Mouse (Mus musculus) limb, embryonic 13.5 days (tissue): Measurements from ENCODE around the gene Slc7a10. TPM values are rescaled to one million over a fixed set of nuclear protein-coding genes. Genes with fewer than 3 reads are reported as not detected.

Experiments
- ATAC-seq: fragments of 200-750 bp; cut with Nextera tagmentation; 2 replicates; pipeline ENCODE4 v1.8.0; 2017; ENCODE audit warnings: low read depth, moderate number of reproducible peaks, moderate TSS enrichment; ENCODE audit not compliant: low FRiP score
- H3K27ac ChIP-seq: fragments of 300-500 bp; sonication (generic); 2 replicates; pipeline ENCODE4 v1.5.1; 2015; ENCODE audit warnings: inconsistent platforms, mild to moderate bottlenecking, moderate library complexity
- H3K27me3 ChIP-seq: fragments of 300-500 bp; sonication (generic); 2 replicates; pipeline ENCODE4 v1.6.1; 2015; ENCODE audit warnings: mild to moderate bottlenecking, inconsistent platforms
- H3K36me3 ChIP-seq: fragments of 300-500 bp; sonication (generic); 2 replicates; pipeline ENCODE4 v1.6.1; 2015; ENCODE audit warnings: inconsistent platforms, mild to moderate bottlenecking, moderate library complexity
- H3K4me1 ChIP-seq: fragments of 300-500 bp; sonication (generic); 2 replicates; pipeline ENCODE4 v1.6.1; 2015; ENCODE audit warnings: inconsistent platforms
- H3K4me2 ChIP-seq: fragments of 300-500 bp; sonication (generic); replicated peaks from 2 replicates; pipeline ENCODE4 v1.6.1; 2015; ENCODE audit warnings: inconsistent platforms, mild to moderate bottlenecking, moderate library complexity
- H3K4me3 ChIP-seq: fragments of 300-500 bp; sonication (generic); 2 replicates; pipeline ENCODE4 v1.5.1; 2015; ENCODE audit warnings: moderate library complexity, mild to moderate bottlenecking, inconsistent platforms
- H3K9ac ChIP-seq: fragments of 300-500 bp; sonication (generic); 2 replicates; pipeline ENCODE4 v1.6.1; 2015; ENCODE audit warnings: mild to moderate bottlenecking, inconsistent platforms
- H3K9me3 ChIP-seq: fragments of 300-500 bp; sonication (generic); 2 replicates; pipeline ENCODE4 v1.6.1; 2016; ENCODE audit warnings: inconsistent platforms
- WGBS: fragments of 180-500 bp; shearing (Covaris S2); methylation state at CpG from one replicate; pipeline ENCODE4 v1.1.7; 2015; 5-methylcytosine and 5-hydroxymethylcytosine counted together
- polyA plus RNA-seq: library from polyadenylated mRNA; unstranded; fragments of >200 nt; fragmentation: Nextera tagmentation; extraction: Ambion mirVana; gene quantifications from 2 replicates; pipeline ENCODE4 v1.2.1, GENCODE M21; 2015

Gene Slc7a10
- polyA plus RNA-seq, 1 experiment from 2014 or later: 2.0 TPM

- Histone ChIP-seq H3K9me3 (no peaks in the 10 kb centered on the region), H3K27ac (no peak overlapping the region), H3K27me3 (peaks cover 11% of the 10 kb centered on the region; the same call in 1 of the 2 replicates), H3K4me2 (no peak overlapping the region), H3K36me3 (no peaks in the 10 kb centered on the region), H3K9ac (no peak overlapping the region), H3K4me3 (no peak overlapping the region), H3K4me1 (peaks cover 7% of the 10 kb centered on the region; the same call in 1 of the 2 replicates)
- 67% methylated on average over 16 of the region's 16 CpGs for WGBS
- no peak for ATAC-seq
These were observed 29.4 kb upstream of the Slc7a10 start for GRCm38 (mm10) chr7:35156561-35157477.

GRCm38 (mm10) chr7:35157512-35157911, 28.7 kb upstream of the Slc7a10 start:
- H3K4me1 ChIP-seq: peaks cover 1% of the 10 kb centered on the region; the same call in 1 of the 2 replicates
- ATAC-seq: no peak
- WGBS: 68% methylated on average over 2 of the region's 3 CpGs
- H3K27ac ChIP-seq: no peak overlapping the region
- H3K4me2 ChIP-seq: no peak overlapping the region
- no peaks in the 10 kb centered on the region for H3K9me3 ChIP-seq
- H3K9ac ChIP-seq: no peak overlapping the region
- H3K4me3 ChIP-seq: no peak overlapping the region
- peaks cover 11% of the 10 kb centered on the region; the same call in 1 of the 2 replicates for H3K27me3 ChIP-seq
- no peaks in the 10 kb centered on the region for H3K36me3 ChIP-seq

GRCm38 (mm10) chr7:35162443-35162842, 23.7 kb upstream of the Slc7a10 start:
- H3K9ac ChIP-seq: no peak overlapping the region
- no peak overlapping the region for H3K27ac ChIP-seq
- no peaks in the 10 kb centered on the region for H3K27me3 ChIP-seq
- 72% methylated on average over 6 of the region's 6 CpGs for WGBS
- no peaks in the 10 kb centered on the region for H3K36me3 ChIP-seq
- H3K4me2 ChIP-seq: no peak overlapping the region
- ATAC-seq: no peak
- H3K4me1 ChIP-seq: no peaks in the 10 kb centered on the region
- H3K4me3 ChIP-seq: no peak overlapping the region
- no peaks in the 10 kb centered on the region for H3K9me3 ChIP-seq

- no peaks in the 10 kb centered on the region for H3K27me3 ChIP-seq
- H3K4me2 ChIP-seq: no peak overlapping the region
- H3K4me3 ChIP-seq: no peak overlapping the region
- no peak overlapping the region for H3K9ac ChIP-seq
- ATAC-seq: no peak
- no peaks in the 10 kb centered on the region for H3K4me1 ChIP-seq
- H3K9me3 ChIP-seq: no peaks in the 10 kb centered on the region
- no peak overlapping the region for H3K27ac ChIP-seq
- 77% methylated on average over 7 of the region's 7 CpGs for WGBS
- H3K36me3 ChIP-seq: no peaks in the 10 kb centered on the region
These were observed 22.6 kb upstream of the Slc7a10 start for GRCm38 (mm10) chr7:35163600-35163999.

DNA sequence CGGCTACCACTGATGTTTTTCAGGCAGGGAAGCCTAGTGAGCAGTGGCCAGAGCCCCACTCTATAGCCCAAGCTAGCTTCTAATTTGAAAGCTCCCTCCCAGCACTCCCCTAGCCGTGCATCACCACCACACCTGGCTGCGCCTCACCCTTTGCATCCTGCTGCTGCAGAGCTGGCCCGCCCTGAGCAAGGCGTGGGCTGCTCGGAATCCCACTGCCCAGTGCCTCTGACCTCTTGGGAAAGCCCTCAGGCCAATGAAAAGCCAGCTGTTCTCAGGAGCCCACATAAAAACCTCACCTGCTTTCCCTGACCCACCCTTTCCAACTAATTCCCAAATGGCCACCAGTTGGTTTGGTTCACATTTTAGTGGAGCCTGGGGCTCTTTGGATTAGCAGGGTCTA, 22.1 kb upstream of the Slc7a10 start:
- Histone ChIP-seq H3K27me3 (no peaks in the 10 kb centered on the region), H3K27ac (no peak overlapping the region), H3K4me3 (no peak overlapping the region), H3K4me1 (no peaks in the 10 kb centered on the region), H3K9ac (no peak overlapping the region), H3K4me2 (no peak overlapping the region), H3K9me3 (no peaks in the 10 kb centered on the region), H3K36me3 (no peaks in the 10 kb centered on the region)
- no peak for ATAC-seq
- 59% methylated on average over 6 of the region's 6 CpGs for WGBS

GRCm38 (mm10) chr7:35166988-35167387, 19.2 kb upstream of the Slc7a10 start:
- H3K9me3 ChIP-seq: no peaks in the 10 kb centered on the region

GRCm38 (mm10) chr7:35167925-35168324, 18.3 kb upstream of the Slc7a10 start:
- Histone ChIP-seq H3K36me3 (no peaks in the 10 kb centered on the region), H3K4me2 (no peak overlapping the region), H3K9ac (no peak overlapping the region), H3K4me3 (no peak overlapping the region), H3K9me3 (no peaks in the 10 kb centered on the region), H3K27ac (no peak overlapping the region), H3K27me3 (peaks cover 27% of the 10 kb centered on the region), H3K4me1 (0 out of 2 replicates have a peak, but pooled peaks cover 2% of the 10 kb centered on the region)
- 66% methylated on average over 2 of the region's 2 CpGs for WGBS
- no peak for ATAC-seq

More at GRCm38 (mm10) chr7:35166988-35167387, 19.2 kb upstream of the Slc7a10 start:
- Histone ChIP-seq H3K36me3 (no peaks in the 10 kb centered on the region), H3K9ac (no peak overlapping the region), H3K4me1 (no peaks in the 10 kb centered on the region), H3K4me2 (no peak overlapping the region), H3K4me3 (no peak overlapping the region), H3K27ac (no peak overlapping the region), H3K27me3 (peaks cover 20% of the 10 kb centered on the region)
- ATAC-seq: no peak
- 75% methylated on average over 5 of the region's 5 CpGs for WGBS

- 15% methylated on average over 6 of the region's 6 CpGs for WGBS
- H3K27me3 ChIP-seq: peaks cover 41% of the 10 kb centered on the region
- H3K27ac ChIP-seq: no peak overlapping the region
- no peaks in the 10 kb centered on the region for H3K9me3 ChIP-seq
- no peaks in the 10 kb centered on the region for H3K36me3 ChIP-seq
- H3K9ac ChIP-seq: no peak overlapping the region
- ATAC-seq: 0 out of 2 replicates have a peak, but pooled peaks have one; percentile 12
- H3K4me3 ChIP-seq: no peak overlapping the region
- H3K4me2 ChIP-seq: no peak overlapping the region
- H3K4me1 ChIP-seq: 0 out of 2 replicates have a peak, but pooled peaks cover 2% of the 10 kb centered on the region
These were observed 16.8 kb upstream of the Slc7a10 start for GRCm38 (mm10) chr7:35169341-35169740.

- peak overlapping the region; percentile 13; the same call in 1 of the 2 replicates for H3K4me3 ChIP-seq
- H3K27me3 ChIP-seq: peaks cover 43% of the 10 kb centered on the region
- 5% methylated on average over 16 of the region's 16 CpGs for WGBS
- no peak overlapping the region for H3K27ac ChIP-seq
- 0 out of 2 replicates have a peak overlapping the region, but pooled peaks have one; percentile 14 for H3K9ac ChIP-seq
- 0 out of 2 replicates have a peak, but pooled peaks cover 2% of the 10 kb centered on the region for H3K4me1 ChIP-seq
- H3K4me2 ChIP-seq: peak overlapping the region; percentile 52
- H3K36me3 ChIP-seq: no peaks in the 10 kb centered on the region
- peak; percentile 69 for ATAC-seq
- no peaks in the 10 kb centered on the region for H3K9me3 ChIP-seq
These were observed 14.3 kb upstream of the Slc7a10 start for GRCm38 (mm10) chr7:35171867-35172382.

GRCm38 (mm10) chr7:35172519-35172918, 13.7 kb upstream of the Slc7a10 start:
- 0 out of 2 replicates have a peak overlapping the region, but pooled peaks have one; percentile 14 for H3K9ac ChIP-seq
- H3K27ac ChIP-seq: no peak overlapping the region
- H3K4me1 ChIP-seq: 0 out of 2 replicates have a peak, but pooled peaks cover 2% of the 10 kb centered on the region
- H3K4me2 ChIP-seq: peak overlapping the region; percentile 52; the same call in 1 of the 2 replicates
- no peaks in the 10 kb centered on the region for H3K36me3 ChIP-seq
- WGBS: 69% methylated on average over 4 of the region's 4 CpGs
- no peaks in the 10 kb centered on the region for H3K9me3 ChIP-seq
- no peak overlapping the region for H3K4me3 ChIP-seq
- ATAC-seq: no peak
- H3K27me3 ChIP-seq: peaks cover 43% of the 10 kb centered on the region

GRCm38 (mm10) chr7:35175533-35175932, 10.7 kb upstream of the Slc7a10 start:
- Histone ChIP-seq H3K4me3 (no peak overlapping the region), H3K4me1 (0 out of 2 replicates have a peak, but pooled peaks cover 2% of the 10 kb centered on the region), H3K27ac (no peak overlapping the region), H3K36me3 (no peaks in the 10 kb centered on the region), H3K4me2 (no peak overlapping the region), H3K9ac (no peak overlapping the region), H3K9me3 (no peaks in the 10 kb centered on the region), H3K27me3 (peaks cover 34% of the 10 kb centered on the region)
- WGBS: 86% methylated on average over 4 of the region's 4 CpGs
- no peak for ATAC-seq
